Mouse (Mus musculus) v-Abl transformed pro-B cells (cell line): ENCODE results near the gene Tent4a.

Experiments
- in situ Hi-C, 2 experiments: fragments of 400-800 bp; cut with MboI; formaldehyde crosslinking; loops; one replicate each; pipeline ENCODE4 v1.15.1; 2025; ENCODE audit not compliant: unreplicated experiment in 2 of 2

Tent4a gene

GRCm38 (mm10) chr13:69528531-69528930 is 5.9 kb downstream of the Tent4a start:
- in situ Hi-C loops, result no loop called here

GRCm38 (mm10) chr13:69525867-69526266 is 8.6 kb downstream of the Tent4a start:
- in situ Hi-C loops, result no loop called here

DNA sequence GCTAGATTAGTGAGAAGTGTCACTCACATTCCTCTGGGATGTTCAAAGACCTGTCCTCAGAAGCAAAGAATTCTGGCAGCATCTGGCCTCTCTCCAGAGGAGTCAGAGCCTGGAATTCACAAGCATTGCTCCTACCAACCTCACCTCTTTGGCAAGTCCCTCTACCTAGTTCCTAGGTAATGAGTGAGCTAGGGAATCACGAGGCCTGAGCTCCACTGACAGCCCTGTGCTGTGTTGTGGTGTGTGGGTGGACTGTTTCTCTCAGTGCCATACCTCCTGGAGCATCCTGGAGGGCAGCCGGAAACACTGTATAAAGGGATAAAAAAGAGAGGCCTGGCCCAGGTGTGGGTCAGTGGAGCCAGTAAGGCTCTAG is 10.3 kb downstream of the Tent4a start:
- in situ Hi-C loops, result no loop called here

- in situ Hi-C loops, result no loop called here
These were observed 10.8 kb downstream of the Tent4a start for GRCm38 (mm10) chr13:69523444-69524157.

DNA sequence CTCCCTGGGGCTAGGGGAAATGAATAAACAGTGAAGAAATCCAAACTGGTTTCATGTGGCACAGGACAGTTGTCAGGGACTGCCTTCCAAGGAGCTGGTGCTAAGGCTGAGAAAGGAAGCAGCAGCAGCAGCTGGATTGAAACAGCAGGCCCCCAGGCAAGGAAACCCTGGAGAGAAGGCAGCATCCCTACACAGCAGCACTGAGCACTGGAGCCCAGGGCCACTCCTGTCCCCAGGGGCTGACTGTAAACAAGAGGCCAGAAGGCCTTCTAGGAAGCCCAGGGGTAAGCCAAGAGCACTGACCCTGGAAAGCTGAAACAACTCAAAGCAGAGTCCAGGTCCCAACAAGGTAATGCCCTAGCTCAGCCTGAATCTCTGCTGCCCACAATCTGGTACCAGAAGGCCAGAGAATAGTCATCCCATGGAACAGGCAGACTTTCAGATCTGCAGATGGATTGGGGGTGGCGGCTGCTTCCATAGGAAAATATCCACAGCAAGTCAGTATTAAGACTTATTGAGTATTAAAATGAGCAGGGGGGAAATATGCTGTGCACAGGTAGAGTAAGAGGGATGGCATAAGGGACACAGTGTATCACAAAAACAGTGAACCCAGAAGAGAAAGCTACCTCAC is 12.1 kb downstream of the Tent4a start:
- in situ Hi-C loops, result no loop called here

- in situ Hi-C loops, result loop anchor here in 1 of 2 experiments (10.0 kb wide), 1 partner anchor 286 kb away; the partner anchor contains the start of gene Med10
These were observed 15.3 kb downstream of the Tent4a start for GRCm38 (mm10) chr13:69519137-69519536.

DNA sequence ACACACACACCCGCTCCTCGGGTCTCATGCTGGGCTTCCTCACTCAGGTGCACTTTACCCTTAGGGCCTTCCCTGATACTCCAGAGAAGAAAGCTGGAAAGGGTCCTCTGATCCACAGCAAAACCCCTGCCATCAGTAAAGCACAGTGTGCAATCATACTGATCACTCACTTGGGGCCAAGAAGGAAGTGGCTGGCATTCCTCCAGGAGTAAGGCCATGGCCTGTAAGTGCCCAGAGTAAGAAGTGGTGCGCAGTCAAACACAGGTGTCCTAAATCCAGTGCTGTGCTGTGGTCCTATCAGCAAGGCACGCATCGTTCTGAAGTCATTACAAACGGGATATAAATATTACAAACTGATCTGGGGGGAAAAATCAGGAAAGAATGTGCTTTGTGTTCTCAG is 17.0 kb downstream of the Tent4a start:
- in situ Hi-C loops, result loop anchor here in 1 of 2 experiments (10.0 kb wide), 1 partner anchor 287 kb away; the partner anchor contains the start of gene Med10

GRCm38 (mm10) chr13:69515091-69515490 is 19.3 kb downstream of the Tent4a start:
- in situ Hi-C loops, result loop anchor here in 1 of 2 experiments (10.0 kb wide), 1 partner anchor 290 kb away; the partner anchor contains the start of gene Med10

DNA sequence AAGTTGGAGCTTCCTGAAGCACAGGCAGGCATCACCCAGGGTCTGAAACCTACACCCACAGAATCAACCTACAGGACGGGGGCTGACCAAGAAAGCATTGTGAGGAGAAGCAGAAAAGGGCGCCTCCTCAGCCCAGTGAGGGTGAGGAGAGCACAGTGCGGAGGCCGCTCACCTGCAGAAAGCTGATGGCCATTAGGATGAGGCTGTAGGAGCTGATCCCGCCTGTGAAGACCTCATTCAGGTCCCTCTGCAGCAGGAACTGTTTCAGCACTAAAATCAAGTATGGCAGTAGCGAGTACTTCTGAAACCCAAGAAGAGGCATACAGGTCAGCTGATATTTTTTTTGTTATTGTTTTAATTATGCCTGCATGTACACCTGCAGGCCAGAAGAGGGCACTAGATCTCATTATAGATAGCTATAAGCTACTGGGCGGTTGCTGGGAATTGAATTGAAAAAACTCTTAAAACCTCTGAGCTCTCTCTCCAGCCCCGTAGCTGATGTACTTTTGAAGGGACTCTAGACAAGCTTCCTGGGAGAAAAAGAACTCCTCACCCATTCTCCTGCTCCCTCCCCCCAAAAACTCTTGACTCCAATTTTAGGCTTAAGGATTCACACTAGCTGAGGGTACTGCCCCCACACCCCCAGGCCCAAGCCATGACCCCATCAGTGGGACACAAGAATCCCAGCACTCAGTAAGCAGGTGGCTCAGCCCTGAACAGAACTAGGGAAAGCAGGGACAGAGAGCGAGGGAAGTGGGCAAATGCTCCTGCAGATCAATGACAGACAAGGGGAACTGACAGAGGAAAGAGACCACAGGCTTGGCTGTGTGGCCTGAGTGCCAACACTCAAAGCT is 24.8 kb downstream of the Tent4a start:
- in situ Hi-C loops, result loop anchor here (5.0 to 10.0 kb wide), 3 partner anchors 38 to 295 kb away; partner anchors contain the start of gene Med10 (in 1 of the 2)

- in situ Hi-C loops, result no loop called here
These were observed 26.8 kb downstream of the Tent4a start for GRCm38 (mm10) chr13:69507666-69508065.

GRCm38 (mm10) chr13:69506341-69507086 is 27.9 kb downstream of the Tent4a start:
- in situ Hi-C loops, result no loop called here

DNA sequence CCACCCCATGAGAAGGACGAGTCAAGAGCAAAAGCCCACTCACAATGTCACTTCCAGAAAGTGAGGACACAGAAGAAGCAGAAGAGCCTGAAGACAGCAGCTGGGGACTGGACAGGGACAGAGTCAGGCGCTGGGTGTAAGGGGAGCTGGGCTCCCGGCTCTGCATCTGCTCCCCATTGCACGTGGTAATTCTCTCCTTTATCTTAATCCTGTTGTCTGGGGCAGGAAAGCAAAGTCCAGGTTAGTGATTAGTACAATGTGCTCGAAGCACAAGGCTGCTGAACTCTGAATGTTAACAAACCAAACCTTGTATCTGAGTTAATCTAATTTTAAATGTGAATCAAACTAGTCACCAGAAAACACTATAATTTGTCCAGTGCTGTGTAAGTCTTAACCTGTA is 31.6 kb downstream of the Tent4a start:
- in situ Hi-C loops, result no loop called here

DNA sequence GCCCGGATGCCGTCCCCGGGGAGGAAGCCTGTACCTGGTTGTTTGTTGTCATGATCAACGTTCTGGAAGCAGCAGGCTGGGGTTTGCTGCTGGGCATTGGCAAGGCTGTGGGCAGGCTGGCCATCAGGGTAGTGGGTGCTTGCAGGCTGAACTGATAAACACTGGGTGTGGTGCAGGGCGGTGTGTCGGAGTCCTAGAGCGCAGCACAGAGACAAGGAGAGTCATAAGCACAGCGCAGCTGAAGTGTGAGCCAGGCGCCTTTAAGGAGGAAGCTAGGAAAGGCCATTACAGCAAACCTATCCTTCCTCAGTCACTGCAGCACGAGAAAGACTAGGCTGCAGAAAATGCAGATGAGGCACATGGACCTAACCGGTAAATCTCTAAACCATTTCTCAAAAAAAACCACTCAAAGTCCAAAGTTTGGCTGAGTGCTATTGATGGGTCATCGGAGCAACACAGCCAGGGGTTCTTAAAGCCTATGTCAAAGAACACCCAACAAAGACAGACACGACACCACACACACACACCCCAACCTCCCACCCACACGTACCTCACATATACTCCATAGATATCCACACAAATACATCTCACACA is 32.2 kb downstream of the Tent4a start:
- in situ Hi-C loops, result no loop called here

DNA sequence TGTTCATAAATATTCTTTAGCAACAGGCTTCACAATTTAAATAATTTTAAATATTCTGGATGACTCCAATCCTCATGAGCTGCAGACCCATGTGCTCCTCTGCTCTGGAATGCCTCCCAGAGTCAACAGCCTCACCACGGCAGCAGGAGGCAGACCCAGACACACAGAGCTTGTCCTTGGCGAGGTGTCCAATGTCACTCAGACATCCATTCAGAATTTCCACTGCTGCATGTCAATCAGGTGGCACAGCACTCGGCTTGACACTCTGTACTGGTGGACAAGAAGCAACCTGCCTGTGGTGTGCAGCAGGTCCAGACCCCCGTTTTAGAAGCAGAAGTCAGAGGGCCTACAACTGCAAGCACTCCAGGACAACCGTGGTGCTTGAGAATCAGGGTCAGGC is 36.1 kb downstream of the Tent4a start:
- in situ Hi-C loops, result no loop called here

DNA sequence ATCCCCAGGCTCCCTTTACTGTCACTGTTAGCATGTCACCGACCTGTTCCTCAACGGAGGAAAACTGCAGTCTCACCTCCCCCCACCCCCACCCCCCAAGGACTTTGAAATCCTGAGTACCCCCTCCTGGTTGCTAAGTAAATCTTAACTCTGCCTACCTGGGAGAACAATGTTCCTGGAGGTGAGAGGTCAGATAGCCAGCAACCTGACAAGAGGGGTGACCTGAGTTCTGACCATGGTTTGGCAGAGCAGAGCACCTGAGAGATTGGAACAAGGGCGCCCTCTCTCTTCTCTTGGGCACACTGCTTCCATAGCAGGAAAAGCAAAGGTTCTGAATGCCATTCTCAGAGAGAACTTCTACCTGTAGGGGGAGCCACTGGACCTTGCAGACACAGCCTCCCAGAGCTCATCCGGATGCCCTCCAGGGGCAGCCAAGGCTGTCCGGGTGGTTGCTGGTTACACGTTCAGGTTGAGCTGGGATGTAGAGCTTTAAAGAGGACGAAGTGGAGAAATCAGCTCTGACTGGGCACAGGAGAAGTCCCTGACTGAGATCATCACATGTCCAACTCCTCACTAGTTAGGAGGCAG is 41.4 kb downstream of the Tent4a start:
- in situ Hi-C loops, result no loop called here

- in situ Hi-C loops, result no loop called here
These were observed 44.6 kb downstream of the Tent4a start for GRCm38 (mm10) chr13:69489777-69490176.

- in situ Hi-C loops, result no loop called here
These were observed 45.7 kb downstream of the Tent4a start for GRCm38 (mm10) chr13:69488565-69489255.

DNA sequence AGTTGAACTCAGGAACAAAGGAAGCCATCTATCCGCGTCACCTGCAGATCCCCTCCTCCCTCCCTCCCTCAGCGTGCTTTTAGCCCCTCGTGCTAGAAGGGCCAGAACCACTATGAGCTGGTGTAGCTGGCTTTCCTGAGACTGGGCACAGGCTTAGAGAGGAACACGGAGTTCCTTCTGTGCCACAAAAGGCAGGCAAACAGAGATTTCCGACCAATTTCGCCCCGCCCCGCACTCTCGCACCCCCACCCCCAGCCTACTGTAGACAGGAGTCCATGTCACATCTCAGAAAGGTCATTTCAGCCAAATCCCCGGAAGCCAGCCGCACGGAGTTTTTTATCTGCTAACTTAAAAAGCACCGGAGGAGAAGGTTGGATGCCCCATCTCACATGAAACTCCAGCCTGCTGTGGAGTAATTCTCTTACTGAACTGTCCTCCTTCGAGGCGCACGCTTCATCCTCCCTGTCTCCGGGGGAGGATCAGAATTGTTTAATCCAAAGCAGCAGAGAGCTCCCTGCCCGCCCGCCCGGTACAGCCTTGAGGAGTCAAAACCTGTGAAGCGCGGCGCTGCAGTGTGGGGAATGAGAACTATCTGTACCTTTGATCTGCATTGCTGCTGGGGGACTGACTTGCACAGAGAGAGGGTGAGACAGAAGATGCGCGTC is 46.7 kb downstream of the Tent4a start:
- in situ Hi-C loops, result no loop called here

- in situ Hi-C loops, result no loop called here
These were observed 47.3 kb downstream of the Tent4a start for GRCm38 (mm10) chr13:69487108-69487507.
